Mouse (Mus musculus): Measurements from ENCODE around the gene Slc7a7. TPM values are rescaled to one million over a fixed set of nuclear protein-coding genes. Genes with fewer than 3 reads are reported as not detected.

The Slc7a7 gene
- polyA plus RNA-seq, 1 experiment from 2014 or later: 2.6 TPM

GRCm38 (mm10) chr14:54408336-54409056 lies 9.1 kb downstream of the Slc7a7 start:
- WGBS: 88% methylated on average over 25 of the region's 25 CpGs
- H3K27ac ChIP-seq (ENCODE audit: low read depth, low read length): no peak overlapping the region
- H3K36me3 ChIP-seq (ENCODE audit: control insufficient read depth, insufficient read depth, low read length): no peaks in the 10 kb centered on the region
- no peak overlapping the region for H3K4me3 ChIP-seq (ENCODE audit: low read depth, low read length)
- no peak overlapping the region for H3K9ac ChIP-seq (replicated peaks; ENCODE audit: low read depth, low read length)
- H3K4me2 ChIP-seq (ENCODE audit: low read depth, low read length): no peak overlapping the region
- H3K9me3 ChIP-seq (ENCODE audit: control insufficient read depth, low read length): no peaks in the 10 kb centered on the region
- no peaks in the 10 kb centered on the region for H3K4me1 ChIP-seq (ENCODE audit: control insufficient read depth, insufficient read depth, low read length)
- no peak for ATAC-seq (ENCODE audit: low read depth)
- H3K27me3 ChIP-seq (ENCODE audit: control insufficient read depth, insufficient read depth, low read length): no peaks in the 10 kb centered on the region

GRCm38 (mm10) chr14:54401723-54402122 lies 15.9 kb downstream of the Slc7a7 start:
- Histone ChIP-seq H3K27me3 (ENCODE audit: control insufficient read depth, insufficient read depth, low read length) (no peaks in the 10 kb centered on the region), H3K4me1 (ENCODE audit: control insufficient read depth, insufficient read depth, low read length) (no peaks in the 10 kb centered on the region), H3K4me3 (ENCODE audit: low read depth, low read length) (no peak overlapping the region), H3K9me3 (ENCODE audit: control insufficient read depth, low read length) (no peaks in the 10 kb centered on the region), H3K4me2 (ENCODE audit: low read depth, low read length) (no peak overlapping the region), H3K27ac (ENCODE audit: low read depth, low read length) (no peak overlapping the region), H3K9ac (replicated peaks; ENCODE audit: low read depth, low read length) (no peak overlapping the region), H3K36me3 (ENCODE audit: control insufficient read depth, insufficient read depth, low read length) (no peaks in the 10 kb centered on the region)
- no peak for ATAC-seq (ENCODE audit: low read depth)
- 60% methylated on average over 3 of the region's 3 CpGs for whole genome bisulfite sequencing

DNA sequence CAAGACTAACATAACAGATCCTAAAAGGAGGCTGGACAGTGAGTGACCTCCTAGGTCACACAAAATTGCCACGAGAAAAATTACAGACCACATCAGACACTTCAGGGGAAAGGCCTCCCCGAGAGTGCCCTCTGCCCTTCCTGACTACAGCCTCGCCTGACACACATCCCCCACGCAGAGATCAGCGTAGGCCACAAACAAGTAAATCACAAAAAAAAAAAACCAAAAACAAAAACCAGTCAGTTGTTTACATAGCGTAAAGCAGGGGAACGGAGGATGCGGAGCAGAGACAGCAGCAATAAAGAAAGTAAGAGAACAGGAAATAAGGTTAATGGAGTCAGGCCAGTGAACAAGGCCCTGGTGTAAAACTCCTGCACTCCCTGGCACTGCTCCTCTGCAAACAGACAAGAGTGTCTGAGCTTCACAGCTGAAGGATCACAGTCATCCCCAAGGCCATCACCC lies 18.6 kb downstream of the Slc7a7 start:
- Histone ChIP-seq H3K36me3 (ENCODE audit: control insufficient read depth, insufficient read depth, low read length) (no peaks in the 10 kb centered on the region), H3K9me3 (ENCODE audit: control insufficient read depth, low read length) (no peaks in the 10 kb centered on the region), H3K27me3 (ENCODE audit: control insufficient read depth, insufficient read depth, low read length) (no peaks in the 10 kb centered on the region), H3K4me3 (ENCODE audit: low read depth, low read length) (no peak overlapping the region), H3K9ac (replicated peaks; ENCODE audit: low read depth, low read length) (no peak overlapping the region), H3K4me2 (ENCODE audit: low read depth, low read length) (no peak overlapping the region), H3K27ac (ENCODE audit: low read depth, low read length) (no peak overlapping the region), H3K4me1 (ENCODE audit: control insufficient read depth, insufficient read depth, low read length) (no peaks in the 10 kb centered on the region)
- WGBS: 37% methylated on average over 8 of the region's 8 CpGs
- ATAC-seq (ENCODE audit: low read depth): no peak

DNA sequence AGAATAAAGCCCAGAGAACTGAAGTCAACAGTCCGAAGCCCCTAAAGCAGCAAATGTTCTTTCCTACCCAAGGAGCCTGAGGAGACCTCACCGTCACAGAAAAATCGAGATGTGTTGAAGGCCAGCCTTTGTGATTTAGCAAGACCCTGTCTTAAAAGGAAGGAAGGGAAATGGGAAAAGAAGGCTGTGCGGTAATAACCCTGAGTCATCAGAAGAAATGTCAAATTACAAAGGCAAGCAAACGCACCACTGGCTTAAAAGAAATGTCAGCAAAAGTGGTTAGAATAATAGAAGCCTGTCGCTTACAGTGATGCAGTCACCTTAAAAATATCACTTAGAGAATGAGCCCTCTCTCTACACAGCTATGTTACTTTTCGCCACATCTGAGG lies 19.1 kb downstream of the Slc7a7 start:
- H3K9me3 ChIP-seq (ENCODE audit: control insufficient read depth, low read length): no peaks in the 10 kb centered on the region
- no peaks in the 10 kb centered on the region for H3K4me1 ChIP-seq (ENCODE audit: control insufficient read depth, insufficient read depth, low read length)
- no peak overlapping the region for H3K4me2 ChIP-seq (ENCODE audit: low read depth, low read length)
- no peak for ATAC-seq (ENCODE audit: low read depth)
- no peaks in the 10 kb centered on the region for H3K36me3 ChIP-seq (ENCODE audit: control insufficient read depth, insufficient read depth, low read length)
- H3K4me3 ChIP-seq (ENCODE audit: low read depth, low read length): no peak overlapping the region
- no peak overlapping the region for H3K27ac ChIP-seq (ENCODE audit: low read depth, low read length)
- no peaks in the 10 kb centered on the region for H3K27me3 ChIP-seq (ENCODE audit: control insufficient read depth, insufficient read depth, low read length)
- 76% methylated on average over 7 of the region's 7 CpGs for WGBS
- no peak overlapping the region for H3K9ac ChIP-seq (replicated peaks; ENCODE audit: low read depth, low read length)

DNA sequence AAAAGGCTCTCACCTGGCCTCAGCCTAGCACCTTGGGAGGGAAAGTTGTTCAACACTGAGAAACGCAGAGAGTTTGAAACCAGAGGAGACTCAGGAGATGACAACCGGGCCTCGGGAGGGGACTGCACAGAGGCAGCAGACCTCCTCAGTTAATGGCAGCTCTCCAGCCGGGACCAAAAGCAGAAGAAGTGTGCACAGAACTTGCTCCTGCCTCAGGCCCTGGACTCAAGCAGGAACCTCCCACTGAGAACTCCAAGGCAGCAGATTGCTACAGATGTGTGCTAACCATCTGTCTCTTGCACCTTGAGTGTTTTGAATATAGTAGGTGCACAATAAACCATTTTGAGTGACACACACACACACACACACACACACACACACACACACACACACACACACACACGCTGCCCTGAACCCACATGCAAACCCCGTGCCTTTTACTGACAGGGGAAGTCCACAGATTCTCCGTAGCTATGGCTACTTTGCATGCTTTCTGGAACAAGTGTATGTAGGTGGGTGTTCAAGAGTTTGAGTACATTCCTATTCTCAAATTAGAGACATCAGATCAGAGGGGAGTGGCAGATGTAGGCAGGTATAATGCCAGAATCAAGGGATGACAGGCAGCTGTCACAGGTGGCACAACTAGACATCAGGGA lies 19.6 kb downstream of the Slc7a7 start:
- no peak for ATAC-seq (ENCODE audit: low read depth)
- Histone ChIP-seq H3K27ac (ENCODE audit: low read depth, low read length) (no peak overlapping the region), H3K4me3 (ENCODE audit: low read depth, low read length) (no peak overlapping the region), H3K36me3 (ENCODE audit: control insufficient read depth, insufficient read depth, low read length) (no peaks in the 10 kb centered on the region), H3K9ac (replicated peaks; ENCODE audit: low read depth, low read length) (no peak overlapping the region), H3K27me3 (ENCODE audit: control insufficient read depth, insufficient read depth, low read length) (no peaks in the 10 kb centered on the region), H3K4me2 (ENCODE audit: low read depth, low read length) (no peak overlapping the region), H3K9me3 (ENCODE audit: control insufficient read depth, low read length) (no peaks in the 10 kb centered on the region), H3K4me1 (ENCODE audit: control insufficient read depth, insufficient read depth, low read length) (no peaks in the 10 kb centered on the region)
- 77% methylated on average over 7 of the region's 7 CpGs for WGBS

- no peaks in the 10 kb centered on the region for H3K9me3 ChIP-seq (ENCODE audit: control insufficient read depth, low read length)
- no peak for ATAC-seq (ENCODE audit: low read depth)
- WGBS: 89% methylated on average over 7 of the region's 7 CpGs
These were observed 20.9 kb downstream of the Slc7a7 start for GRCm38 (mm10) chr14:54396685-54397084.

GRCm38 (mm10) chr14:54394309-54394708 lies 23.3 kb downstream of the Slc7a7 start:
- Histone ChIP-seq H3K27ac (ENCODE audit: low read depth, low read length) (no peak overlapping the region), H3K4me1 (ENCODE audit: control insufficient read depth, insufficient read depth, low read length) (no peaks in the 10 kb centered on the region), H3K4me2 (ENCODE audit: low read depth, low read length) (no peak overlapping the region), H3K36me3 (ENCODE audit: control insufficient read depth, insufficient read depth, low read length) (no peaks in the 10 kb centered on the region), H3K9ac (replicated peaks; ENCODE audit: low read depth, low read length) (no peak overlapping the region), H3K4me3 (ENCODE audit: low read depth, low read length) (no peak overlapping the region), H3K9me3 (ENCODE audit: control insufficient read depth, low read length) (no peaks in the 10 kb centered on the region), H3K27me3 (ENCODE audit: control insufficient read depth, insufficient read depth, low read length) (no peaks in the 10 kb centered on the region)
- no peak for ATAC-seq (ENCODE audit: low read depth)

More at GRCm38 (mm10) chr14:54396685-54397084, 20.9 kb downstream of the Slc7a7 start:
- Histone ChIP-seq H3K9ac (replicated peaks; ENCODE audit: low read depth, low read length) (no peak overlapping the region), H3K27ac (ENCODE audit: low read depth, low read length) (no peak overlapping the region), H3K4me3 (ENCODE audit: low read depth, low read length) (no peak overlapping the region), H3K4me1 (ENCODE audit: control insufficient read depth, insufficient read depth, low read length) (no peaks in the 10 kb centered on the region), H3K36me3 (ENCODE audit: control insufficient read depth, insufficient read depth, low read length) (no peaks in the 10 kb centered on the region), H3K27me3 (ENCODE audit: control insufficient read depth, insufficient read depth, low read length) (no peaks in the 10 kb centered on the region), H3K4me2 (ENCODE audit: low read depth, low read length) (no peak overlapping the region)

GRCm38 (mm10) chr14:54393794-54394193 lies 23.8 kb downstream of the Slc7a7 start:
- Histone ChIP-seq H3K9ac (replicated peaks; ENCODE audit: low read depth, low read length) (no peak overlapping the region), H3K4me3 (ENCODE audit: low read depth, low read length) (no peak overlapping the region), H3K4me2 (ENCODE audit: low read depth, low read length) (no peak overlapping the region), H3K36me3 (ENCODE audit: control insufficient read depth, insufficient read depth, low read length) (no peaks in the 10 kb centered on the region), H3K27me3 (ENCODE audit: control insufficient read depth, insufficient read depth, low read length) (no peaks in the 10 kb centered on the region), H3K27ac (ENCODE audit: low read depth, low read length) (no peak overlapping the region), H3K9me3 (ENCODE audit: control insufficient read depth, low read length) (no peaks in the 10 kb centered on the region), H3K4me1 (ENCODE audit: control insufficient read depth, insufficient read depth, low read length) (no peaks in the 10 kb centered on the region)
- ATAC-seq (ENCODE audit: low read depth): no peak
- WGBS: 87% methylated on average over 3 of the region's 3 CpGs

GRCm38 (mm10) chr14:54390843-54391242 lies 26.7 kb downstream of the Slc7a7 start:
- Histone ChIP-seq H3K9me3 (ENCODE audit: control insufficient read depth, low read length) (no peaks in the 10 kb centered on the region), H3K4me1 (ENCODE audit: control insufficient read depth, insufficient read depth, low read length) (no peaks in the 10 kb centered on the region), H3K4me3 (ENCODE audit: low read depth, low read length) (no peak overlapping the region), H3K27ac (ENCODE audit: low read depth, low read length) (no peak overlapping the region), H3K36me3 (ENCODE audit: control insufficient read depth, insufficient read depth, low read length) (no peaks in the 10 kb centered on the region), H3K4me2 (ENCODE audit: low read depth, low read length) (no peak overlapping the region), H3K27me3 (ENCODE audit: control insufficient read depth, insufficient read depth, low read length) (no peaks in the 10 kb centered on the region), H3K9ac (replicated peaks; ENCODE audit: low read depth, low read length) (no peak overlapping the region)
- ATAC-seq (ENCODE audit: low read depth): no peak
- WGBS: 24% methylated on average over 6 of the region's 6 CpGs

Data from neural tube, embryonic 14.5 days (tissue).